Mouse (Mus musculus): ENCODE results near the gene Cdh11.
"Not testable (repeated sequence)": the region's sequence is repeated elsewhere in the genome, so short reads cannot be mapped to it uniquely, and the experiment has no call there.

DNA sequence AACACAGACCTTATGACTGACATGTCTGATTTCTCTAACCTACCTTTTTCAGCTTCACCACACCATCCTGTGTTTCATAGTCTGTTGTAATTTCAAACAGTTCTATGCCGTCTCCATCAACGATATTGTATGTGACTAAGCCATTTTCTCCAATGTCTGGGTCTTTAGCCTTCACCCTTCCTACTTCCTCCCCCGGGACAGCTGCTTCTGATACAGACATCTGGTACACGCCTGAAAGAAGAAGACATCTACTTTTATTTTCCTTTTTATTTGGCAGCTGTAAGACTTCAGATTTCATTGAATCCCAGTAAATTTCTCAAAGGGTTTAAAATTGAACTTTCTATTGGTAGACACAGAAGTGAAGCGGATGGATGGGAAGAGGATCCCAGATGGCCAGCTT is 120.9 kb downstream of the Cdh11 start:
- not testable (repeated sequence) for TF ChIP-seq MAFK (IDR thresholded peaks at IDR 0.05; ENCODE audit: borderline replicate concordance, low read depth, low read length); CTCF (IDR thresholded peaks at IDR 0.05 in 2 of 3, conservative IDR thresholded peaks at IDR 0.05 in 1 of 3; ENCODE audit: control insufficient read depth in 1 of 3, insufficient read depth in 1 of 3, low read depth in 2 of 3, low read length in 3 of 3, poor library complexity in 1 of 3, severe bottlenecking in 1 of 3)
